Mouse (Mus musculus): Measurements from ENCODE around the gene Kmt2b. TPM values are rescaled to one million over a fixed set of nuclear protein-coding genes. Genes with fewer than 3 reads are reported as not detected.

The Kmt2b gene
- polyA plus RNA-seq, 1 experiment from 2014 or later, result 13.2 TPM

- Histone ChIP-seq H3K27me3 (ENCODE audit: control insufficient read depth, insufficient read depth, low read length) (no peaks in the 10 kb centered on the region), H3K9ac (replicated peaks; ENCODE audit: low read depth, low read length) (no peak overlapping the region), H3K27ac (ENCODE audit: low read length) (no peak overlapping the region), H3K4me3 (ENCODE audit: low read depth, low read length) (no peak overlapping the region), H3K4me2 (replicated peaks; ENCODE audit: low read depth, low read length) (no peak overlapping the region), H3K4me1 (ENCODE audit: control insufficient read depth, insufficient read depth, low read length) (no peaks in the 10 kb centered on the region), H3K9me3 (ENCODE audit: control insufficient read depth, low read depth, low read length) (no peaks in the 10 kb centered on the region), H3K36me3 (ENCODE audit: control insufficient read depth, insufficient read depth, low read length) (peaks cover 58% of the 10 kb centered on the region)
- ATAC-seq (ENCODE audit: insufficient number of reproducible peaks, insufficient read depth, low FRiP score, low read depth), result no peak
- WGBS, result 88% methylated on average over 11 of the region's 11 CpGs
Measured at GRCm38 (mm10) chr7:30567555-30567954, 21.0 kb downstream of the Kmt2b start.

GRCm38 (mm10) chr7:30566033-30566432 is 22.5 kb downstream of the Kmt2b start:
- H3K36me3 ChIP-seq (ENCODE audit: control insufficient read depth, insufficient read depth, low read length), result peaks cover 45% of the 10 kb centered on the region
- 80% methylated on average over 9 of the region's 9 CpGs for WGBS
- H3K4me2 ChIP-seq (replicated peaks; ENCODE audit: low read depth, low read length), result no peak overlapping the region
- H3K27ac ChIP-seq (ENCODE audit: low read length), result no peak overlapping the region
- no peak for ATAC-seq (ENCODE audit: insufficient number of reproducible peaks, insufficient read depth, low FRiP score, low read depth)
- no peaks in the 10 kb centered on the region for H3K9me3 ChIP-seq (ENCODE audit: control insufficient read depth, low read depth, low read length)
- no peak overlapping the region for H3K9ac ChIP-seq (replicated peaks; ENCODE audit: low read depth, low read length)
- H3K4me1 ChIP-seq (ENCODE audit: control insufficient read depth, insufficient read depth, low read length), result no peaks in the 10 kb centered on the region
- no peaks in the 10 kb centered on the region for H3K27me3 ChIP-seq (ENCODE audit: control insufficient read depth, insufficient read depth, low read length)
- no peak overlapping the region for H3K4me3 ChIP-seq (ENCODE audit: low read depth, low read length)

GRCm38 (mm10) chr7:30564970-30565571 is 23.5 kb downstream of the Kmt2b start, which contains the start of gene Igflr1:
Igflr1 (plus strand) TSS chr7:30565427.
- H3K4me2 ChIP-seq (replicated peaks; ENCODE audit: low read depth, low read length), result no peak within 1 kb of the TSS
- 95% methylated on average over 12 of the region's 12 CpGs for WGBS

GRCm38 (mm10) chr7:30563906-30564280 is 24.6 kb downstream of the Kmt2b start:
- H3K27ac ChIP-seq (ENCODE audit: low read length), result peak overlapping the region; percentile 96
- H3K4me1 ChIP-seq (ENCODE audit: control insufficient read depth, insufficient read depth, low read length), result 0 out of 2 replicates have a peak, but pooled peaks cover 1% of the 10 kb centered on the region
- no peaks in the 10 kb centered on the region for H3K27me3 ChIP-seq (ENCODE audit: control insufficient read depth, insufficient read depth, low read length)
- peak overlapping the region; percentile 55 for H3K4me2 ChIP-seq (replicated peaks; ENCODE audit: low read depth, low read length)
- 0 out of 2 replicates have a peak overlapping the region, but pooled peaks have one; percentile 21 for H3K9ac ChIP-seq (replicated peaks; ENCODE audit: low read depth, low read length)
- peaks cover 23% of the 10 kb centered on the region for H3K36me3 ChIP-seq (ENCODE audit: control insufficient read depth, insufficient read depth, low read length)
- no peaks in the 10 kb centered on the region for H3K9me3 ChIP-seq (ENCODE audit: control insufficient read depth, low read depth, low read length)
- peak overlapping the region; percentile 59 for H3K4me3 ChIP-seq (ENCODE audit: low read depth, low read length)
- no peak for ATAC-seq (ENCODE audit: insufficient number of reproducible peaks, insufficient read depth, low FRiP score, low read depth)
- 25% methylated on average over 6 of the region's 6 CpGs for WGBS

More at GRCm38 (mm10) chr7:30564970-30565571, 23.5 kb downstream of the Kmt2b start, which contains the start of gene Igflr1:
- no peaks in the 10 kb centered on the region for H3K27me3 ChIP-seq (ENCODE audit: control insufficient read depth, insufficient read depth, low read length)
- H3K9me3 ChIP-seq (ENCODE audit: control insufficient read depth, low read depth, low read length), result no peaks in the 10 kb centered on the region
- H3K4me1 ChIP-seq (ENCODE audit: control insufficient read depth, insufficient read depth, low read length), result no peaks in the 10 kb centered on the region
- no peak within 1 kb of the TSS for H3K9ac ChIP-seq (replicated peaks; ENCODE audit: low read depth, low read length)
- peaks cover 35% of the 10 kb centered on the region for H3K36me3 ChIP-seq (ENCODE audit: control insufficient read depth, insufficient read depth, low read length)
- no peak for ATAC-seq (ENCODE audit: insufficient number of reproducible peaks, insufficient read depth, low FRiP score, low read depth)
- H3K27ac ChIP-seq (ENCODE audit: low read length), result no peak within 1 kb of the TSS
- 0 out of 2 replicates have a peak within 1 kb of the TSS, but pooled peaks have one; percentile 59 for H3K4me3 ChIP-seq (ENCODE audit: low read depth, low read length)

GRCm38 (mm10) chr7:30563117-30563905 is 25.2 kb downstream of the Kmt2b start, which contains the start of the genes U2af1l4, Gm49396 and Psenen:
U2af1l4 (plus strand) TSS chr7:30563301.
Gm49396 (plus strand) TSS chr7:30563344.
Psenen (minus strand) TSS chr7:30563627.
- H3K4me1 ChIP-seq (ENCODE audit: control insufficient read depth, insufficient read depth, low read length), result peaks cover 7% of the 10 kb centered on the region; the same call in 1 of the 2 replicates
- peak within 1 kb of the TSS; percentile 77 for H3K4me2 ChIP-seq (replicated peaks; ENCODE audit: low read depth, low read length)
- no peaks in the 10 kb centered on the region for H3K27me3 ChIP-seq (ENCODE audit: control insufficient read depth, insufficient read depth, low read length)
- H3K4me3 ChIP-seq (ENCODE audit: low read depth, low read length), result peak within 1 kb of the TSS; percentile 59
- H3K9me3 ChIP-seq (ENCODE audit: control insufficient read depth, low read depth, low read length), result no peaks in the 10 kb centered on the region
- peak; percentile 87 for ATAC-seq (ENCODE audit: insufficient number of reproducible peaks, insufficient read depth, low FRiP score, low read depth)
- H3K9ac ChIP-seq (replicated peaks; ENCODE audit: low read depth, low read length), result peak within 1 kb of the TSS; percentile 55
- under 1% methylated on average over 45 of the region's 45 CpGs for WGBS
- H3K27ac ChIP-seq (ENCODE audit: low read length), result peak within 1 kb of the TSS; percentile 96
- peaks cover 17% of the 10 kb centered on the region for H3K36me3 ChIP-seq (ENCODE audit: control insufficient read depth, insufficient read depth, low read length)

GRCm38 (mm10) chr7:30562526-30563116 is 25.9 kb downstream of the Kmt2b start:
- Histone ChIP-seq H3K36me3 (ENCODE audit: control insufficient read depth, insufficient read depth, low read length) (peaks cover 15% of the 10 kb centered on the region), H3K27ac (ENCODE audit: low read length) (peak overlapping the region; percentile 76), H3K9me3 (ENCODE audit: control insufficient read depth, low read depth, low read length) (no peaks in the 10 kb centered on the region), H3K4me1 (ENCODE audit: control insufficient read depth, insufficient read depth, low read length) (peaks cover 11% of the 10 kb centered on the region; the same call in 1 of the 2 replicates), H3K4me3 (ENCODE audit: low read depth, low read length) (peak overlapping the region; percentile 59), H3K27me3 (ENCODE audit: control insufficient read depth, insufficient read depth, low read length) (no peaks in the 10 kb centered on the region), H3K9ac (replicated peaks; ENCODE audit: low read depth, low read length) (peak overlapping the region; percentile 55), H3K4me2 (replicated peaks; ENCODE audit: low read depth, low read length) (peak overlapping the region; percentile 77)
- under 1% methylated on average over 27 of the region's 27 CpGs for WGBS
- no peak for ATAC-seq (ENCODE audit: insufficient number of reproducible peaks, insufficient read depth, low FRiP score, low read depth)

- H3K9me3 ChIP-seq (ENCODE audit: control insufficient read depth, low read depth, low read length), result no peaks in the 10 kb centered on the region
- no peak for ATAC-seq (ENCODE audit: insufficient number of reproducible peaks, insufficient read depth, low FRiP score, low read depth)
- no peak overlapping the region for H3K27ac ChIP-seq (ENCODE audit: low read length)
- peak overlapping the region; percentile 68; the same call in 1 of the 2 replicates for H3K4me3 ChIP-seq (ENCODE audit: low read depth, low read length)
- peak overlapping the region; percentile 36 for H3K4me2 ChIP-seq (replicated peaks; ENCODE audit: low read depth, low read length)
- 60% methylated on average over 2 of the region's 2 CpGs for WGBS
- H3K9ac ChIP-seq (replicated peaks; ENCODE audit: low read depth, low read length), result no peak overlapping the region
- peaks cover 11% of the 10 kb centered on the region; the same call in 1 of the 2 replicates for H3K4me1 ChIP-seq (ENCODE audit: control insufficient read depth, insufficient read depth, low read length)
- no peaks in the 10 kb centered on the region for H3K27me3 ChIP-seq (ENCODE audit: control insufficient read depth, insufficient read depth, low read length)
- H3K36me3 ChIP-seq (ENCODE audit: control insufficient read depth, insufficient read depth, low read length), result peaks cover 23% of the 10 kb centered on the region
Measured at GRCm38 (mm10) chr7:30560296-30560695, 28.2 kb downstream of the Kmt2b start.

GRCm38 (mm10) chr7:30559443-30559954 is 29.0 kb downstream of the Kmt2b start, which contains the start of gene Lin37:
Lin37 (minus strand) TSS chr7:30559838.
- peak within 1 kb of the TSS; percentile 90 for H3K4me2 ChIP-seq (replicated peaks; ENCODE audit: low read depth, low read length)
- peak within 1 kb of the TSS; percentile 28; the same call in 1 of the 2 replicates for H3K27ac ChIP-seq (ENCODE audit: low read length)
- H3K4me3 ChIP-seq (ENCODE audit: low read depth, low read length), result peak within 1 kb of the TSS; percentile 68
- peak; percentile 87 for ATAC-seq (ENCODE audit: insufficient number of reproducible peaks, insufficient read depth, low FRiP score, low read depth)
- under 1% methylated on average over 20 of the region's 20 CpGs for WGBS
- peaks cover 11% of the 10 kb centered on the region; the same call in 1 of the 2 replicates for H3K4me1 ChIP-seq (ENCODE audit: control insufficient read depth, insufficient read depth, low read length)
- peaks cover 22% of the 10 kb centered on the region for H3K36me3 ChIP-seq (ENCODE audit: control insufficient read depth, insufficient read depth, low read length)
- no peaks in the 10 kb centered on the region for H3K27me3 ChIP-seq (ENCODE audit: control insufficient read depth, insufficient read depth, low read length)
- peak within 1 kb of the TSS; percentile 62 for H3K9ac ChIP-seq (replicated peaks; ENCODE audit: low read depth, low read length)
- H3K9me3 ChIP-seq (ENCODE audit: control insufficient read depth, low read depth, low read length), result no peaks in the 10 kb centered on the region
